Mouse (Mus musculus): Measurements from ENCODE around the gene Spen. TPM values are rescaled to one million over a fixed set of nuclear protein-coding genes. Genes with fewer than 3 reads are reported as not detected.

Spen gene
- total and polyA plus RNA-seq, 2 experiments from 2014 or later: 13.0 to 17.4 TPM

- H3K27ac ChIP-seq: no peak overlapping the region
- ATAC-seq: no peak
- H3K9ac ChIP-seq (replicated peaks; ENCODE audit: low read length): no peak overlapping the region
- WGBS: 70% methylated on average over 32 of the region's 32 CpGs
- H3K4me3 ChIP-seq (ENCODE audit: low read length): no peak overlapping the region
- no peak for DNase-seq (ENCODE audit: low spot score)
- H3K27me3 ChIP-seq (ENCODE audit: insufficient read depth, low read length): no peaks in the 10 kb centered on the region
- no peak overlapping the region for H3K4me2 ChIP-seq (ENCODE audit: low read depth, low read length)
- peaks cover 62% of the 10 kb centered on the region for H3K36me3 ChIP-seq (ENCODE audit: insufficient read depth, low read length)
- no peaks in the 10 kb centered on the region; the same call in 1 of the 2 replicates for H3K4me1 ChIP-seq (ENCODE audit: insufficient read depth, low read length)
- no peaks in the 10 kb centered on the region for H3K9me3 ChIP-seq (ENCODE audit: low read length)
- TF ChIP-seq CTCF (IDR thresholded peaks at IDR 0.05; ENCODE audit: low read depth): no peak
These were observed 65.6 kb downstream of the Spen start for GRCm38 (mm10) chr4:141472641-141473321.

- Histone ChIP-seq H3K4me2 (ENCODE audit: low read depth, low read length) (no peak overlapping the region), H3K9ac (replicated peaks; ENCODE audit: low read length) (no peak overlapping the region), H3K4me1 (ENCODE audit: insufficient read depth, low read length) (no peaks in the 10 kb centered on the region; the same call in 1 of the 2 replicates), H3K9me3 (ENCODE audit: low read length) (no peaks in the 10 kb centered on the region), H3K4me3 (ENCODE audit: low read length) (no peak overlapping the region), H3K27ac (no peak overlapping the region), H3K27me3 (ENCODE audit: insufficient read depth, low read length) (no peaks in the 10 kb centered on the region), H3K36me3 (ENCODE audit: insufficient read depth, low read length) (peaks cover 68% of the 10 kb centered on the region)
- no peak for DNase-seq (ENCODE audit: low spot score)
- no peak for TF ChIP-seq CTCF (IDR thresholded peaks at IDR 0.05; ENCODE audit: low read depth)
- no peak for ATAC-seq
- WGBS: 97% methylated on average over 16 of the region's 16 CpGs
These were observed 66.9 kb downstream of the Spen start for GRCm38 (mm10) chr4:141471491-141471890.

GRCm38 (mm10) chr4:141469343-141469742 lies 69.1 kb downstream of the Spen start:
- no peak overlapping the region for H3K4me2 ChIP-seq (ENCODE audit: low read depth, low read length)
- no peak for DNase-seq (ENCODE audit: low spot score)
- peaks cover 68% of the 10 kb centered on the region for H3K36me3 ChIP-seq (ENCODE audit: insufficient read depth, low read length)
- no peaks in the 10 kb centered on the region for H3K9me3 ChIP-seq (ENCODE audit: low read length)
- ATAC-seq: no peak
- no peak for TF ChIP-seq CTCF (IDR thresholded peaks at IDR 0.05; ENCODE audit: low read depth)
- H3K9ac ChIP-seq (replicated peaks; ENCODE audit: low read length): no peak overlapping the region
- no peak overlapping the region for H3K4me3 ChIP-seq (ENCODE audit: low read length)
- no peaks in the 10 kb centered on the region for H3K27me3 ChIP-seq (ENCODE audit: insufficient read depth, low read length)
- H3K4me1 ChIP-seq (ENCODE audit: insufficient read depth, low read length): no peaks in the 10 kb centered on the region
- H3K27ac ChIP-seq: no peak overlapping the region
- 90% methylated on average over 9 of the region's 9 CpGs for WGBS

GRCm38 (mm10) chr4:141468576-141468975 lies 69.8 kb downstream of the Spen start:
- H3K36me3 ChIP-seq (ENCODE audit: insufficient read depth, low read length): peaks cover 70% of the 10 kb centered on the region
- H3K4me2 ChIP-seq (ENCODE audit: low read depth, low read length): no peak overlapping the region
- ATAC-seq (no peak), DNase-seq (ENCODE audit: low spot score) (no peak)
- WGBS: 41% methylated on average over 10 of the region's 10 CpGs
- H3K4me3 ChIP-seq (ENCODE audit: low read length): no peak overlapping the region
- H3K4me1 ChIP-seq (ENCODE audit: insufficient read depth, low read length): no peaks in the 10 kb centered on the region
- TF ChIP-seq CTCF (IDR thresholded peaks at IDR 0.05; ENCODE audit: low read depth): no peak
- H3K27ac ChIP-seq: no peak overlapping the region
- H3K9me3 ChIP-seq (ENCODE audit: low read length): no peaks in the 10 kb centered on the region
- H3K9ac ChIP-seq (replicated peaks; ENCODE audit: low read length): no peak overlapping the region
- no peaks in the 10 kb centered on the region for H3K27me3 ChIP-seq (ENCODE audit: insufficient read depth, low read length)

GRCm38 (mm10) chr4:141467581-141467927 lies 70.8 kb downstream of the Spen start:
- no peak overlapping the region for H3K27ac ChIP-seq
- no peak overlapping the region for H3K4me3 ChIP-seq (ENCODE audit: low read length)
- WGBS: 78% methylated on average over 6 of the region's 6 CpGs
- no peak overlapping the region for H3K9ac ChIP-seq (replicated peaks; ENCODE audit: low read length)
- H3K36me3 ChIP-seq (ENCODE audit: insufficient read depth, low read length): peaks cover 77% of the 10 kb centered on the region
- TF ChIP-seq CTCF (IDR thresholded peaks at IDR 0.05; ENCODE audit: low read depth): no peak
- DNase-seq (ENCODE audit: low spot score) (no peak), ATAC-seq (no peak)
- no peaks in the 10 kb centered on the region for H3K27me3 ChIP-seq (ENCODE audit: insufficient read depth, low read length)
- no peak overlapping the region for H3K4me2 ChIP-seq (ENCODE audit: low read depth, low read length)
- H3K4me1 ChIP-seq (ENCODE audit: insufficient read depth, low read length): no peaks in the 10 kb centered on the region
- no peaks in the 10 kb centered on the region for H3K9me3 ChIP-seq (ENCODE audit: low read length)

- Histone ChIP-seq H3K27ac (no peak overlapping the region), H3K27me3 (ENCODE audit: insufficient read depth, low read length) (no peaks in the 10 kb centered on the region), H3K9me3 (ENCODE audit: low read length) (no peaks in the 10 kb centered on the region), H3K9ac (replicated peaks; ENCODE audit: low read length) (no peak overlapping the region), H3K4me3 (ENCODE audit: low read length) (no peak overlapping the region), H3K4me1 (ENCODE audit: insufficient read depth, low read length) (no peaks in the 10 kb centered on the region), H3K36me3 (ENCODE audit: insufficient read depth, low read length) (peaks cover 78% of the 10 kb centered on the region), H3K4me2 (ENCODE audit: low read depth, low read length) (no peak overlapping the region)
- TF ChIP-seq CTCF (IDR thresholded peaks at IDR 0.05; ENCODE audit: low read depth): peak; percentile 38
- DNase-seq (ENCODE audit: low spot score): no peak
- WGBS: 75% methylated on average over 15 of the region's 15 CpGs
- 0 out of 2 replicates have a peak, but pooled peaks have one; percentile 8 for ATAC-seq
These were observed 71.4 kb downstream of the Spen start for GRCm38 (mm10) chr4:141466844-141467580.

All from hindbrain, postnatal 0 days (tissue).